Mouse (Mus musculus): ENCODE data around the gene Fam19a5.

DNA sequence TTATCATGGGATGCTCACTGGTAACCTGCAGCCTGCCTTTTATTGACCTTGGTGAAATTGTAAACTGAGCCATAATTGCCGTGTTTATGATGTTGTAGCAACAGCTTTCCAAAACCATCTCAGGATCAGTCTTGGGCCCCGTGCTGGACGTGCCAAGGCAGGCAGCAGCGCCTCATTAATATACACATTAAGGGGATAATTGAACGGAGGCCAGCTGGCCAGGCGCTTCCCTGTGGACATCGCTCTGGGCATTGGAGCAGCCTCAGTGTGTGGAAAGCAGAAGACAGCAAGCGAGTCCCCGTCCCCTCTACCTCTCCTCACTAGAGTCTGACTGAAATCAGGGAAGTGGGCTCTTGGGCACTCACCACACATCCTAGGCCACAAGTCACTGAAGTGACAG is 127.8 kb downstream of the Fam19a5 start:
- TF ChIP-seq POLR2A (IDR thresholded peaks at IDR 0.05; ENCODE audit: control insufficient read depth, low read depth, low read length): no peak
- TF ChIP-seq CTCF (IDR thresholded peaks at IDR 0.05; ENCODE audit: control insufficient read depth, insufficient read depth, insufficient replicate concordance, low read depth, low read length): no peak
